Mouse (Mus musculus) brain, embryonic 18.5 days (tissue): ENCODE data around the gene Uchl1.

Experiments used
- DNase-seq: peaks from one replicate; pipeline ENCODE4 v3.0.0-alpha.2; 2012; ENCODE audit warnings: low read depth, low spot score

Gene Uchl1

GRCm38 (mm10) chr5:66707859-66708258 is 32.0 kb downstream of the Uchl1 start:
- no peak for DNase-seq

- no peak for DNase-seq
Measured at GRCm38 (mm10) chr5:66710445-66711019, 34.6 kb downstream of the Uchl1 start.

- DNase-seq: no peak
Measured at GRCm38 (mm10) chr5:66712801-66713200, 36.9 kb downstream of the Uchl1 start.

DNA sequence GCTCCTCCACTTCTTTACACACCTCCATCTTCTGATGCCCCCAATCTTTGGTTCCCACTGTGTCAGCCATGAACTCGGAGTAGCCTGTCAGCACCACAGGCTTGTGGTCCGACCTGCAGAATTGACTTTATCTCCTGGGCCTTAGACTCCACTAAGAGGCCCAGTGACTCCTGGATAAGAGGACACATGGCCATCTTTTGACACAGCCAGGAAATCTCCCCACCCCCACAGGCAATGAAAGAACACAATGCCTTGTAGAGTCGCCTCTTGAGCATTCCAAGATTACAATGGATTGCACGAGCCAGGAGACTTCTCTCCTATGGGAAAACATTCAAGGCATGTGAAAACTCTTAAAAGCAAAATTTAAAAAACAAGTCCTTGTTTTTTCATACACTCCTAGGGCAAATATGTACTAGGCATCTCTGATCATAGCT is 39.6 kb downstream of the Uchl1 start:
- no peak for DNase-seq

DNA sequence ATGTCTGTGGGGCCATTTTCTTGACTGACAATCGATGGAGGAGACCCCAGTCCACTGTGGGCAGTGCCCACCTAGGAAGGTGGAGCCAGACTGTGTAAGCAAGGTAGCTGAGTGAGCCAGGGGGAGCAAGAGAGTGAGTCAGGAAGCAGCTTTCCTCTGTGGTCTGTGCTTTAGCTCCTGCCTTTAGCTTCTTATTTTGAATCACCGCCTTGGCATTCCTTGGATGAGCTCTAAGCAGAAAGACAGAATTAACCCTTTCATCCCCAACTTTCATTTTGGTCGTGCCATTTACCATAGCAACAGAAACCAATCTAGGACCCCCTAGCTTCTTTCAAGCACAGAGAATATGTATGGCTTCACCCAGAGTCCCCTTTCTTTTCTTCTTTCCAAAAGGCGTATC is 42.0 kb downstream of the Uchl1 start:
- no peak for DNase-seq

DNA sequence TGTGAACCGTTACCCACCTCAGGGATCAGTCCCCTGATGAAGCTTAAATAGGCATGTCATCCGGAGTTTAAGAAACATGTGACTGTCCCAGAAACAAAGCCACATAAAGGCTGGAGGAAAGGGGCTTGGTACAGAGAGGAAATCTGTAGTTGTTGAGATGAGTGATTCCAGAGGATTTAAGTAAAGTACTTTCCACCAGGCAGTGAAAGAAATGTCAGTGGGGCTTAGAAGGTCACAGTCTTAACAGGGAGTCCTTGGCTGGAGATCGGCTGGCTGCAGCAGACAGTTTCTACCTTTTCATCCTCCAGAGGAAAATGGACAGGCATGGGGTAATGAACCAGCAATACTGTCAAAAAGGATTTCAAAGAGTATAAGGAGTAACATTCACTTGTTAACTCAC is 42.5 kb downstream of the Uchl1 start:
- DNase-seq: no peak

DNA sequence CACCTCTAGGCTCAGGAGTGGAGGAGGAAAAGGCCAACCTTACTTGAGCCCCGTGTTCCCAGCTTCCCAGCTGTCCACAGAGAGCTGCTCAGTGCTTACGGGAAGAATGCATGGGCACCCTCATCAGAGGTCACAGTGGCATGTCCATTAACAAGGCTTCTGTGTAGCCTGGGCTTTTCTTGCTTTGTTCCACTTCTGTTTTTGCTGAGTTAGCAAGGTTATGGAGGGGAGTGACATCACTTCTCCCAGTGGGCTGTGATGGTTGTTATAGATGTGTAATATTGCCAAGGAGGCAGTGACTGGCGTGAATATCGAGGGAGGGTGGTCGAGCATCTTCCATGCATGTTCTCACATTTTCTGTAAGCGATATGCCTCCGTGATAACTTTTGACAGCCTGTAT is 43.0 kb downstream of the Uchl1 start:
- DNase-seq: no peak

DNA sequence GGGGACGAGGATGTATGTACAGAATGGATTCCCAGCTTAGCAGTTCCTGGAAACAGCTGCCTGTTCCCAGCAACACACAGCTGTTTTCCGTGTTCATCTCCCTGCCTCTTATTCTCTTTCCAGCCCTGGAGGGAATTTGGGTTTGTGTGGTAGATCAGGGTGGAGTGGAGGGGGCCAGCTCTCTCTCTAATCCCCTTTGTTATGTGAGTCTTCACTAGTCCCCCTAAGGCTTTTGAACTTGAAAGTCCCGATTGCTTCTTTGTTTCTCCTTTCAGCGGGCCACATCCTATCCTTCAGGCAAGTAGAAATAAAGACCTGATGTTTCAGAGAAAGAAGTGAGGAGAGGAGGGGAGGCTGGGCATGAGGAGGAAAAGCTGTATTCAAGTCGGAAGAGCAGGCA is 45.0 kb downstream of the Uchl1 start:
- DNase-seq: no peak

DNA sequence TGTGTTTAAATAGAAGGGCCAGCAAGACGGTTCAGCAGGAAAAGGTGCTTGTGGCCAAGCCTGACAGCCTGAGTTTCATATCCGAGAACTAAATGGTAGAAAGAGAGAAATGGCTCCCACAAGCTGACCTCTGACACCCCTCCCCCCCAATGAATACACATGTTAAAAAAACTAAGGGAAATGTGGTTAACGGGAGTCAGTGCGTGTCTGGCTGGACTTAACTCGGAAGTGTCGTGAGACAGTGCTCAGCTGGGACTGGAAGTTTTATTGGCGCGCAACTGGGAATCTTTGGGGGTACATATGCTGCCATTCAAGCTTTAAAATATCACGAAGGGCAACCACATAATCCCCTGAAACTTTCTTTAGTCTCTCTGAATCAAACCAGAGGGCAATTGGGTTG is 46.7 kb downstream of the Uchl1 start:
- no peak for DNase-seq

- DNase-seq: no peak
Measured at GRCm38 (mm10) chr5:66723037-66723436, 47.1 kb downstream of the Uchl1 start.

GRCm38 (mm10) chr5:66723626-66724025 is 47.7 kb downstream of the Uchl1 start:
- DNase-seq: no peak

GRCm38 (mm10) chr5:66729306-66729705 is 53.4 kb downstream of the Uchl1 start:
- DNase-seq: no peak

DNA sequence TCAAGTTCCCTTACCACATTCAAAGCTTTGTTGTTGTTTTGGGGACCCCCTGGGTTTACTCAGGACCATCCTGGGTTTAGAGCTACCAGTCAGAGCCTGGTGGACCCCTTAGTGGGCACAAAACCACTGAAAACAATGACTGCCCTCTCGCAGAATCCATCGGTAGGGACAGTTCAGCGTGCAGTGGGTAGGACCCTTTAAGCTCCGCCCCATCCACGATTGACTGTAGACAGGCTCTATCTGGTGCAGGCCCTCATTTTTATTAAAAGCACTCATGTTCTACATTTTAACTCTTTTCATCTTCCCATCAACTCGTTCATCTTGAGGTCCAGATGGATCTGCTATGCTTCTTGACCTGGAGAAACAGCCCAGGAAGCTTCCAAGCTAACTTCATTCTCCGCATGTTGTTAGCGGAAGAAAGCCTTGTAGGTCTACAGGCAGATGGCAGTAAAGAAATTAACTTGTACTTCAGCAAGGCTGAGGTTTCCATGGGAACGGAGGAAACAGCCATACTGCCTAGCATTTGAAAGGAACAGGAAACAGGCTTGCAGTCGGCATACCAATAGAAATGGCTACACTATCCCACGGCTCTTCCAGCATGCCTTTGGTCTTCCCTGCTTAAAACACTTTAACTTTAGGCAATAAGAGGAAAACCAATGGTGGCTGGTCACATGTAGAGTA is 54.9 kb downstream of the Uchl1 start:
- DNase-seq: peak; percentile 88

GRCm38 (mm10) chr5:66731302-66731697 is 55.4 kb downstream of the Uchl1 start:
- no peak for DNase-seq

DNA sequence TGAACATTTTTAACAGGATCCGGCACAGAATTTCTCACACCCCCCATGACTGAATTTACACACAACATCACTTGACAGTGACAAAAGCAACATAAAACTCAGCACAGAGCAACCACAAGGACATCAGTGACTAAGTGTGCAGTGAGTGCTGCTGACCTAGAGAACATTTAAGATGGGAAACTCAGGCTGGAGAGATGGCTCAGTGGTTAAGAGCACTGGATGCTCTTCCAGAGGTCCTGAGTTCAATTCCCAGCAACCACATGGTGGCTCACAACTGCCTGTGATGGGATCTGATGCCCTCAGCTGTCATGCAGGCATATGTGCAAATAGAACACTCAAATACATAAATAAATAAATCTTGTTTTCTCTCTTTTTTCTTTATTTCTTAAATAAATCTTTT is 57.7 kb downstream of the Uchl1 start:
- DNase-seq: no peak
